Mouse (Mus musculus) fat pad, adult 2 months (tissue): ENCODE data around the gene Pde11a.

Source experiments
- DNase-seq: peaks from one replicate; pipeline ENCODE4 v3.0.0-alpha.2; 2011; ENCODE audit warnings: low read depth, low spot score; ENCODE audit errors: extremely low read depth

Pde11a gene

DNA sequence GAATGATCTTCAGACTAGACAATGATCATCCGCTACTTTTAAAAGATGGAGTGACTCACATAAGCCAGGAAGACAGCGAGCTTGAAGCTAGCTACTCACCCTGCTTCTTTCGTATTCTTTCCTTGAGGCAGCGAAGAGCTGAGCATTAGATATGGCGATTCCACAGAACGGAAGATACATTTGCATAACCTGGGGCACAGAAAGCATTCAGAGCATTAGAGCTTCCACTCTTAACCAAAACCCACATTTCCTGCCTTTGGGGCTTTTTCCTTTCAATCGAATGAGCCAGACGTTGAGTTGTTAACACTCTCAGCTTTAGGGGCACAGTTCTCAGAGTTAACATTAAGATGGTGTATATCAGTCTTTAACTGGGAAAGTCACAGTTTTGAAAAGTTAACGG, 123.4 kb downstream of the Pde11a start:
- DNase-seq: no peak

GRCm38 (mm10) chr2:76185126-76185525, 153.4 kb downstream of the Pde11a start:
- DNase-seq: no peak

- DNase-seq: no peak
Observed at GRCm38 (mm10) chr2:76162822-76163221, 175.8 kb downstream of the Pde11a start.

DNA sequence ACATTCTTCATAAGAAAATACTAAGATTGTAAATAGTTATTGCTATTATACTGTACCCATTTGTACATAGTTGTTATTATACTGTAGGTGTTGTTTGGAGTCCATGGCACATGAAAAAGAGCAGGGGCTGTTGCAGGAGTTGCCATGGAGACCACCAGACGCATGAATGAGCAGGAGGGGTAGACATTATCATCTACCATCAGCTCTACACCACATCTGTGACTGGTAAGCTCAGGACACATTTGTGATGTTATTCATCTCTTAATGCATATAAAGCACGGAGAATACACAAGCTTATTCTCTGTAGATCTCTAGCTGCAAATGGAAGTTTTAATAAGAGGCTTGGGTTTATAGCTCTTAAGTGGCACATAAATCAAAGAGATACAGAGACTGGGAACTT, 179.6 kb downstream of the Pde11a start:
- DNase-seq: no peak

DNA sequence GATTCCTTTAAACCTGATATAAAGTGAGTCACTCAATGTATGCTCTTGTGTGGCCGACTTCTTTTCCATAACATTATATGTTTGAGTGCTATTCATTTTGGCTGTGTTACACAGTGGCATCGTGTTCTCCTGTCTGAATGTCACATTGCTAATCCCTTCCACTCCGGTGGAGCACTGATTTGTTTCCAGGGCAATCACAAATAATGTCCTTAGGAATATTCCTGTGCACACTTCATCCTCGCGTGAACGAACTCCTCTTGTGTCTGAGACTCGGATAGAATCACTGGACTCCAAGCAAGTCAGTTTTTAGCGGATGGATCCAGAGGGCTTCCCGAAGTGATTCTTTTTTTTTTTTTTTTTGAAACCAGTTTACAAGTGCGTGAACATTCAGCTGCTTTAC, 197.4 kb downstream of the Pde11a start:
- DNase-seq: no peak

GRCm38 (mm10) chr2:76132983-76133382, 205.6 kb downstream of the Pde11a start:
- no peak for DNase-seq

- DNase-seq: no peak
Observed at GRCm38 (mm10) chr2:76129933-76130627, 208.5 kb downstream of the Pde11a start.

DNA sequence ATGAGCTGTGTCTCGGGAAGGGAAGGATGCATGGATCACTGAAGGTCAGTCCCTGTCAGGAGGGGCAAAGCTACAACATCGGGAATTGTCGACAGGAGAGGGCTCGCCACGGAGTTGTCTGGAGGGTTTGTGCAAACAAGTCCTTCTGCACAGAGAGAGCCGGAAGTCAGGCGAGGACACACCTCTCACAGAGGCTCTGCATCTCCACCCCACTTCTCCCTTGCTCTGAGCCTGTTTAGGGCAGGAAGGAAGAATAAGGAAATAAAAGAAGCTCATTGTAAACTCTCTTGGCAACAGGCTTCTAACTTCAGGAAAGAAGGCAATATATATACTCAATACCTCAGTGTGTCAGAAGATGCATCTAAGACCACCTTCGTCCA, 209.5 kb downstream of the Pde11a start:
- no peak for DNase-seq

- no peak for DNase-seq
Observed at GRCm38 (mm10) chr2:76128105-76129057, 210.2 kb downstream of the Pde11a start.

DNA sequence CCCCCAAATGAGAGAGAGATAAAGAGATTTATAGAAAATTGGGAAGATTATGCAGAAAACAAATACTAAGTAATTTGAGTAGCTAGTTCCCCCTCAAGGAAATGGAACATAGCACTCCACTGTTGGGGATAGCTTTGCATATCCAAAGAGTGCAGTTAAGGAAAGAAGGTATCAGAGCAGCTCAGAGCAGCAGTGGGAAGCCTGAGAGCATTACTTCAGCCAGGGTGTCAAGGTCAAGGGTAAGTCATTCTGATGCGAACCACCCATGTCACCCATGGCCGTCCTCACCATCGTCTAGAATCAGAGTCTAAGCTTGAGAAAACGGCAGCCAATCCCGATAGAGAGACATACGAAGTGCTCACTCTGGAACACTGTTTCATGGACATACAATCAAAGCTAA, 211.9 kb downstream of the Pde11a start:
- DNase-seq: no peak

DNA sequence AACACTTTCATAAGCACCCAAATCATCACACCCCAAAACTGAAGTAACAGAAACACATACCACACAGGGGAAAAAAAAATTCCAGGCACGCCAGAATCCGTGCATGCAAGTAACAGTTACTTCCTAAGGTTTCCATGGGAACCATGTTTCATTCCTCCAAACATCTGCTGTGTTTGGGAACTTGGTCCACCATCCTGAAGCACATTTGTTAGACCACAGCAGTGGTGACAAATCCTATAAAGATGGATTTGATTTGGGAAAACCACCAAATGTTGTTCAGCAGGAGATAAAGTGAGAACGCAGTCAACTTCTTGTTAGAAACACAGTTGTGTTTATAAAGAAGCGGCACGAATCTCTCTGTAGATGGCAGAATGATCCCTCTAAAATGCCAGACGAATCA, 213.8 kb downstream of the Pde11a start:
- no peak for DNase-seq

- DNase-seq: no peak
Observed at GRCm38 (mm10) chr2:76122167-76122566, 216.4 kb downstream of the Pde11a start.

DNA sequence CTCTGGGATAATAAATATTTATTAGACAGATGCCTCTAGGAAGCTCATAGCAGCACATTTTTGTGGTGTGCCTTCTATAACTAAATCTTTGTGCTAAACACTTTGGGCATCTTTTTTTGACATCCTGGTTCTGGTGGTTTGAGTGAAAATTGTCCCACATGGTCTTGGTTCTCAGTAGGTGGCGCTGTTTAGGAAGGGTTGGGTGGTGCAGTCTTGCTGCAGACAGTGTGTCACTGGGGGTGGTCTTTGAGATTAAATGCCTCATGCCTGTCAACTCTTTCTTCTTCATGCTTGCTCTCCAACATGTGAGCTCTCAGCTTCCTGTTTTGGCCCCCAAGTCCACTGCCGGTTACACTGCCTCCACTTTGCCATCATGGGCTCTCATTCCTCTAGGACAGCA, 218.7 kb downstream of the Pde11a start:
- no peak for DNase-seq

DNA sequence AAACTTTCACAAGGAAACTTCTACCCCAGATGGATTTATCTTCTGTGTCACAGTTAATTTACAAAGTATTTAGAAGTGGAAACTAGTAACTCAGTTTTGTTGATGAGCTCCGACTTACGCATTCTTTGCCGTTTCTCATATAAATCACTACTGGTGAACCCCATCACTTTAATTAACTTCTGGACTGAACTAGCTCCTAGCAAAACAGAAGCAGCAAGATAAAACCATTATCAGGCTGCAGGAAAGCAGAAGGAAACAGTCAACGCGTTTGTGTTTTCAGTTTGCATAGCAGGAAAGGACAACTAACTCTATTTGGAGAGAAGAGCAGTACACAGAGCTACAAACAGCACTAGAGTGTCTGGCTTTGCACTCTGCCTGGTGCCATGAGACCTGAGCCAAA, 220.1 kb downstream of the Pde11a start:
- DNase-seq: no peak

DNA sequence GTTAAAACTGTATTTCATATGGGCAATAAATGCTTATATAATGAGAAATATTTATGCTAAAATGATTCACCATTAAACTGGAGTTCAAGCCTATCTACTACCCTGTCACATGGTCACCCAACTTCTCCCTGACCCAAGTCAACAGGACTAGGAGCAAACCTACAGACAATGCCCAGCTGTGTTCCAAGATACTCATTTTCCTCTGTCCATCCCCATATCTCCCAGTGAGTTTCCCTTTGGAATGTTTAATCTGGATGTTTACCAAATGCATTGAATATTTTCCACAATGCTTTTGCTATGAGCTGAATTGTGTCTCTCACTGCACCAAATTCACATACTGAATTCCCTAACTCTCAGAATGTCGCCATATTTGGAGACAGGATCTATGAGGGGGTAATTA, 221.4 kb downstream of the Pde11a start:
- no peak for DNase-seq

GRCm38 (mm10) chr2:76115696-76116095, 222.9 kb downstream of the Pde11a start:
- no peak for DNase-seq

GRCm38 (mm10) chr2:76114734-76115133, 223.8 kb downstream of the Pde11a start:
- DNase-seq: no peak

DNA sequence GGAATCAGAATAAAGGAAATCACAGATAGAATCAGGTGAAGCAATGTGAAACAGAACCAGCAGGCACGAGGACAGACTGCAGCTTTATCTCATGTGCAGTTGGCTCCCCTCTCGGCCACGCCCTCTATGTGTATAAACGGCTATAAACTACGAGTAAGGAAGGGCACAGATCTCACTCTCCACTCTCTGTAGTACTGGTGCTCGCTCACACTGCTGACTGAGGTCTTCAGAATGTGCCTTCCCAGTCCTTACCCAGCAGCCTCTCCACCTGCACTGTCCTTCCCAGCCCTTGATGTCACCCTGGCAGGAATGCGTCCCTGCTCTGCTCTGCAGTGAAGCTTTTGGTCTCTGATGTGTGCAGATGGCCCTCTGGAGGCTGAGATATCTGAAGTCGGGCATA, 228.9 kb downstream of the Pde11a start:
- DNase-seq: no peak

- no peak for DNase-seq
Observed at GRCm38 (mm10) chr2:76101889-76102602, 236.5 kb downstream of the Pde11a start.

- DNase-seq: no peak
Observed at GRCm38 (mm10) chr2:76100597-76100996, 238.0 kb downstream of the Pde11a start.

- no peak for DNase-seq
Observed at GRCm38 (mm10) chr2:76099726-76100347, 238.7 kb downstream of the Pde11a start.
